Mouse (Mus musculus): ENCODE measurements around the gene Gm5129. TPM values are rescaled to one million over a fixed set of nuclear protein-coding genes. Genes with fewer than 3 reads are reported as not detected.

Gene Gm5129
- polyA plus RNA-seq, 1 experiment from 2014 or later = not detected

DNA sequence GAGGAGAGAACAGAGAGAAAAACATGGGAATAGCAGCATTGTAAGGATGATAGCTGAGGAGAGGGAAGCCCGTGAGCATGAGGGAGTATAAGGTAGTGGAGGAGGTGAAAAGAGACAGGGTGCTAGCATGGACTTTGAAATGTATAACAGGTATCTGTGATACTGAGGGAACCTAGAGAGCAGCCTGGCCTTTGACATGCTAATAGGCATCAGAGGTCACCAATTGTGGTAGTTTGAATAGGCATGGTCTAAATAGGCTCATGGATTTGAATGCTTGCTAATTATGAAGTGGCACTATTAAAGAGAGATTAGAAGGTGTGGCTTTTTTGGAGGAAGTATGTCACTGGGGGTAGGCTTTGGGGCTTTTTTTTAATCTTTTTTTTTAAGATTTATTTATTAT, 22.8 kb downstream of the Gm5129 start:
- Histone ChIP-seq H3K36me3 (no peaks in the 10 kb centered on the region), H3K9me3 (no peaks in the 10 kb centered on the region), H3K27ac (no peak overlapping the region), H3K4me1 (replicated peaks) (no peaks in the 10 kb centered on the region), H3K4me3 (no peak overlapping the region), H3K9ac (no peak overlapping the region), H3K27me3 (no peaks in the 10 kb centered on the region), H3K4me2 (no peak overlapping the region)
- no peak for ATAC-seq (ENCODE audit: low FRiP score)
- 58% methylated on average over 1 of the region's 1 CpGs for WGBS

GRCm38 (mm10) chr5:29711631-29712030, 24.1 kb downstream of the Gm5129 start:
- H3K4me3 ChIP-seq = no peak overlapping the region
- H3K9ac ChIP-seq = no peak overlapping the region
- ATAC-seq (ENCODE audit: low FRiP score) = no peak
- no peaks in the 10 kb centered on the region for H3K4me1 ChIP-seq (replicated peaks)
- H3K9me3 ChIP-seq = no peaks in the 10 kb centered on the region
- H3K27me3 ChIP-seq = no peaks in the 10 kb centered on the region
- H3K4me2 ChIP-seq = no peak overlapping the region
- H3K36me3 ChIP-seq = no peaks in the 10 kb centered on the region
- no peak overlapping the region for H3K27ac ChIP-seq

DNA sequence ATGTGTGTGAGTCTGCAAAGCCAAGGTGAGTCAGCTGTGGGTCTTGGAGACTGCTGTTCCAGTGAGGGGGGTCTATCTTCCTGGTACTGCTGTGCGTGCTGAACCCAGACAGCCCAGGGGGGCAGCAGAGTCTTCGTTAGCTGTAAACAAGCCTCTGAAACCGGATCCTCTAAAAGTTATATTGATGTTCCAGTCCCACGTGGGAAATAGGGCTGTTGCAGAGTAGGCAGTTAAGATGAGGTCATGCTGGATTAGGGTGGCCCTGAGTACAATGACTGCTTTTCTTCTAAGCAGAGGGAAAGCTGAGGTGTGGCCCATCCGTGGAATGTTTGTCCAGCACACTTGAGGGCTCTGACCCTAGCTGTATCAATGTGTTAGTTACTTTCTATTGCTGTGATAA, 27.5 kb downstream of the Gm5129 start:
- Histone ChIP-seq H3K9ac (no peak overlapping the region), H3K9me3 (no peaks in the 10 kb centered on the region), H3K27ac (no peak overlapping the region), H3K27me3 (no peaks in the 10 kb centered on the region), H3K4me1 (replicated peaks) (no peaks in the 10 kb centered on the region), H3K4me2 (no peak overlapping the region), H3K4me3 (no peak overlapping the region), H3K36me3 (no peaks in the 10 kb centered on the region)
- WGBS = 39% methylated on average over 5 of the region's 5 CpGs
- ATAC-seq (ENCODE audit: low FRiP score) = no peak

DNA sequence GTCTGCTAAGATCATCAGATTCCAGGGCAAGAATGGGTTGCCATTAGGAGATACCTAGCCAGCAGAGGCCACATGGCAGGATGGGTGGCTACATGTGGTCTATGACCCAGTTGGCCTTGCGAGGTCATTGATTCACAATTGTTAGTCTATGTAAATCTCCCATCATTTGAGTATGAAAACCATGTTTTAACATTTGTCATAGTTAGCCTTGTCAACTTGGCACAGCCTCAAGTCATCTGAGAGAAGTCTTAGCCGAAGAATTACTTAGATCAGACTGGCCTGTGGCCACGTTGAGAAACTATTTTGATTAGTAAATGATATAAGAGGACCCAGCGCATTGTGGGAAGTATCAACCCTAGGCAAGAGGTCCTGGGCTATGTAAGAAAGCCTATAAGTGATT, 28.5 kb downstream of the Gm5129 start:
- WGBS = 92% methylated on average over 4 of the region's 4 CpGs
- ATAC-seq (ENCODE audit: low FRiP score) = no peak

DNA sequence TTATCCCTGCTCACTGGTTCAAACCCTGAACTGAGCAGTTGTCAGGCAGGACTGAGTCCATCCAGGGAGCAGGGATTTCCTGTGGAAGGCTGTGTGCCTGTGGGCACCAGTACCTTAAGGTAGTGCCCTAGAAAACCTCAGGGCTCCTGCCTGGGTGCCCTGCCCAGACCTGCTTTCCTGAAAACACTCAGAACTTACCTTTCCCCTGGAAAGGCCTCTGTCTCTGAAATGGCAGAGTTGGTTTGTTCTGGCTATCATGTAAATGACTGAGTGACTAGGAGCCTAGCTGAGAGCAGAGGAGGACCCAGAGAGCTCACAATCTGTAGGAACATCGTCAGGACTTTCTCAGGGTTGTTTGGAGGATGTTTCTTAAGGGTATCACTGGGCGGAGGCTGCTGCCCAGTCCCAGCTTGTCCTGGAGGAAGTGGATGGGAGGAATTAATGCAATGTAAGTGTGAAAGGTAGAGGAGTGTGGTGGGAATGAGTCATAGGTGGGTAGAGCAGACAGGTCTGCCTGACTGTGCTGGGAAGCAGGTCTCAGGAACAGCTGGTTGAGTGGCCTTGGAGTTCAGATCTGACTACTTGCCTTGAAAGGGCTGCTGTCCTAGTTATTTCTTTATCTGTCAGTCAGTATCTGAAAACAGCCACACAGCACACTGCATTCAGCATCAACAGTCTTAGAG, 36.1 kb downstream of the Gm5129 start:
- Histone ChIP-seq H3K27ac (no peak overlapping the region), H3K4me2 (no peak overlapping the region), H3K27me3 (no peaks in the 10 kb centered on the region), H3K36me3 (no peaks in the 10 kb centered on the region), H3K9me3 (no peaks in the 10 kb centered on the region; the same call in 1 of the 2 replicates), H3K9ac (no peak overlapping the region), H3K4me3 (no peak overlapping the region), H3K4me1 (replicated peaks) (no peaks in the 10 kb centered on the region)
- ATAC-seq (ENCODE audit: low FRiP score) = no peak
- WGBS = 82% methylated on average over 2 of the region's 2 CpGs

More for the DNA sequence above, 28.5 kb downstream of the Gm5129 start:
- Histone ChIP-seq H3K4me3 (no peak overlapping the region), H3K9ac (no peak overlapping the region), H3K9me3 (no peaks in the 10 kb centered on the region), H3K27me3 (no peaks in the 10 kb centered on the region), H3K36me3 (no peaks in the 10 kb centered on the region), H3K4me2 (no peak overlapping the region), H3K4me1 (replicated peaks) (no peaks in the 10 kb centered on the region), H3K27ac (no peak overlapping the region)

GRCm38 (mm10) chr5:29698493-29698892, 37.2 kb downstream of the Gm5129 start:
- Histone ChIP-seq H3K4me3 (no peak overlapping the region), H3K9ac (no peak overlapping the region), H3K4me2 (no peak overlapping the region), H3K9me3 (no peaks in the 10 kb centered on the region; the same call in 1 of the 2 replicates), H3K27ac (no peak overlapping the region), H3K4me1 (replicated peaks) (no peaks in the 10 kb centered on the region), H3K36me3 (no peaks in the 10 kb centered on the region), H3K27me3 (no peaks in the 10 kb centered on the region)
- WGBS = 87% methylated on average over 4 of the region's 4 CpGs
- ATAC-seq (ENCODE audit: low FRiP score) = no peak

- WGBS = 72% methylated on average over 7 of the region's 7 CpGs
- Histone ChIP-seq H3K4me1 (replicated peaks) (no peaks in the 10 kb centered on the region), H3K4me2 (no peak overlapping the region), H3K36me3 (no peaks in the 10 kb centered on the region), H3K9ac (no peak overlapping the region), H3K4me3 (no peak overlapping the region), H3K27ac (no peak overlapping the region), H3K27me3 (no peaks in the 10 kb centered on the region), H3K9me3 (no peaks in the 10 kb centered on the region)
- no peak for ATAC-seq (ENCODE audit: low FRiP score)
These were observed 47.4 kb downstream of the Gm5129 start for GRCm38 (mm10) chr5:29688352-29688751.

DNA sequence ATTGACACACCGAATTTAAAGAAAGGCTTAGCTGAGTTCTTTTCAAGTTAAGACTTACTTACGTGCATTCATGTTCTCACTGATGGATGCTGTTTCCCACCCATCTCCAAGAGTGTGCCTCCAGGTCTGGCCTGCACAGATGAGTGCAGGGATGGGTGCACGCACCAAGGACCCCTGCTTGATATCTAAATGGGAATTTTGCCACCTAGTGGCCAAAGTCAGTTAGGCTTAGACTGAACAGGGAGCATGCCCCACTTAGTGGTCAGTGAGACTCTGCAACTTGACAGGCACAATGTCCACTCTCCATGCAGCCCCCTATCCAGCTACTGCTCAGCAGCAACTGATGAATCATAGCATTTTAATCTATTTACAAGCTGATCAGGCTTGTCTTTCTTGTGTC, 48.1 kb downstream of the Gm5129 start:
- 65% methylated on average over 3 of the region's 3 CpGs for WGBS
- peak; percentile 74 for ATAC-seq (ENCODE audit: low FRiP score)
- Histone ChIP-seq H3K4me1 (replicated peaks) (no peaks in the 10 kb centered on the region), H3K36me3 (0 out of 2 replicates have a peak, but pooled peaks cover under 1% of the 10 kb centered on the region), H3K27me3 (no peaks in the 10 kb centered on the region), H3K4me3 (no peak overlapping the region), H3K4me2 (no peak overlapping the region), H3K27ac (no peak overlapping the region), H3K9ac (no peak overlapping the region), H3K9me3 (no peaks in the 10 kb centered on the region)

Other genes starting within 250 kb of the Gm5129 start
- gene Ube3c, start 166.7 kb downstream of the Gm5129 start, polyA plus RNA-seq (2015; fragmentation: Nextera tagmentation; extraction: Ambion mirVana) = 24.9 and 27.8 TPM in 2 replicates
- 323 and 327 TPM in 2 replicates for gene Dnajb6, start 248 bp downstream of the Gm5129 start, polyA plus RNA-seq (2015; fragmentation: Nextera tagmentation; extraction: Ambion mirVana)